Mouse (Mus musculus) induced T-regulatory cell, adult 2 months (primary cell): ENCODE measurements around the gene BC051019.

Experiments
- DNase-seq: peaks from one replicate; pipeline ENCODE4 v3.0.0-alpha.2; 2012; ENCODE audit warnings: low read depth

The BC051019 gene

DNA sequence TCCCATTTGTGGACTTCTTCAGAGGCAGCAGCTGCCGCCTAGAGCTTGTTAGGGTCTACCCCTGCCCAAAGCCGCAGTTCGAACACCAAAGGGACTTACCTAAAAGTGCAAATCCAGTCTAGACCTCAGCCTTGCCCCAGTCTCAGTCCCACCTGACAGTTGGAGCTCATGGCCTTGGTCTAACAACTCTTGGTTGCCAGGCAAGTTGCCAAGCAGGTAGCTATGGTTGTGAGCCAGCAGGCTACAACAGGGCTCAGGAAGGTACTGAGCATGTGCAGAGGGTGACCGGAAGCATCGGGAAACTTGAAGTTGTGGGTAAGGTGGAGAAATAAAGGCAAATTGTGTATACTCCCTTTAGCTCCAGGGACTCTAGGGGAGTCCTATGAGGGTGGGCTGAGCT is at the start of gene BC051019:
Gene BC051019 (minus strand): TSS at position 154 of the 400 bp plus-strand sequence.
- DNase-seq: no peak

DNA sequence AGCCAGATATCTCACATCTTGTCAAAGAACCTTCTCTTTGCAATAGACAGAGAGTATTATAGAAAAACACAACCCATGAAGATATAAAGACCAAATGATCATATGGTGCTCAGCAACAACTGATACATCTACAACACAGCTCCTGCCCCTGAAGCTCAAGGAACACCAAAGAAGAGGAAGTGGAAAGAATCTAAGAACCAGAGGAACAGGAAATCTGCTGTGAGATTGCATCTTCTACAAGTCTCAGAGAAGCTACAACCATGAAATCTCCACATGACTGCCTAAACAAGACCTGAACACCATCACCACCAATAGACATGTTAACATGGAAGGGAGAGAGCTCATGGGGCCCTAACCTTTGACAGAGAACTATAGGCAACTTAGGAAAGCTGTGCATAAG is 48.6 kb upstream of the BC051019 start:
- no peak for DNase-seq

DNA sequence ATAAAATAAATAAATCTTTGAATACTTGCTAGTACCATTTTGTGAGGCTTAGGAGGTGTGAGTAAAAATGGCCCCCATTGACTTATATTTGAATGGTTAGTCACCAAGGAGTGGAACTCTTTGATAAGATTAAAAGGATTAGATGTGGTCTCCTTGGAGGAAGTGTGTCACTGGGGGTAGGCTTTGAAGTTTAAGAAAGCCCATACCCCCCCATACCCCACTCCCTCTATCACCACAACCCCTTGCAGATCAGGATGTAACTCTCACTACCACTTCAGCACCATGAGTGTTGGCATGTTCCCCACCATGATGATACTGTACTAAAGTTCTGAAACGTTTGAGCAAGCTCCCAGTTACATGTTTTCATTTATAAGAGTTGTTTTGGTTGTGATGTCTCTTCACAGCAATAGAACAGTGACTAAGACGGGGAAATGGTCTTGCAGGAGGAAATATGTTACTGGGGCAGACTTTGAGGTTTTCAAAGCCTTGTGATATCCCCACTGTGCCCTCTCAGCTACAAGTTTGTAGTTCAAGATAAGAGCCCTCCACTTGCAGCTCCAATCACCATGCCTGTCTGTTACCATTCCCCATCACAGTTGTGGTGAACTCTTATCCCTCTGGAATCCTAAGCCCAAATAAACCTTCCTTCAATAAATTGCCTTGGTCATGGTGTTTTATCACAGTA is 45.2 kb upstream of the BC051019 start:
- no peak for DNase-seq

DNA sequence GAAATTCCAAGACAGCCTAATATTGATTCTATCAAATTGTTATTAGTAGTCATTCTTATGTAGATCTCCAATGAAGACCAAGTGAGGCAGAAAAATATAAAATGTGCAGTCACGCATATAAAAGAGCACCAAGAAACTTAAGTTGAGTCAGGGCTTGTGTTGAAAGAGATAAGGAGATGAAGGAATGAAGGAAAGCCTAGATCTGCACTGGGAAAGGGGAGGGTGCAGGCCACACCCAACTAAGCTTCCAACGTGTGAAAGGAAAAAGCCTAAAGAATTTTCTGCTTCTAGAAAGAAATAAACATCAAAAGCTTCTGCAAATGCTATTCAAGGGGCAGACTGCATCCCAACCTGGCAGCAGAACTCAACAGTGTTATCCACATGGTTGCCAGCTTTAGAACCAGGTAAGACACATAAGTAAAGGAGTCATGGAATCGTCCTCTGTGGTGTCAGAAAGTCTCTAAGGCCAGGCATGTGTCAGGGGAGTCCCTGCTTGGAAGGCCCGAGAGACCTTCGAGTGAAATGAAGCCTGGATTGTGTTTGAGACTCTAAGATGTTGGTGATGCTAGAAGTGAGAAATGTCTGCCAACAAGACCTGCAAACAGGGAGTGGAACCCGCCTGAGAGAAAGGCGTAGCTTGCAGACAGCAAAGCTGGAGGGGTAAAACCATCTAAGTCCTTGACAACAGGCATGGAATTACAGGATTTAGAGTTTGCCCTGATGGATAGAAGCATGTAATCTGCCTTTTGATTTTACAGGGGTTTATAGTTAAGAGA is 44.1 kb upstream of the BC051019 start:
- no peak for DNase-seq

DNA sequence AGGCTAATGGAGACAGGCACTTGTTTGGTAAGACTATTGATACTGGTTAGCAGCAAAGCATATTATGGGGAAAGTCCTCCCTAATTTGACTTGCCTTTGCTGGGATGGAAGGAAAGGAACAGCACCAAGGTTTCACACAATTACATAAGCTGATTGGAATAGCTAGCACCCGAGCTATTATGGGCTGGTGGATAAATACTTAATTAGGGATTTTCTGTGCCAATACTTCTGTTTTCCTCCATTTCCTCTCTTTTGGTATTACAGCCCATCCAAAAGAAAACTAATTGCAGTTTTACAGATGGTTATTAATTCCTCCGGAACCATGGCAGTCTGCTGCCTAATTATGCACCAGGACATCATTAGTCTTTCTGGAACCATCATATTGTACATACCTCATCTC is 40.4 kb upstream of the BC051019 start:
- no peak for DNase-seq

DNA sequence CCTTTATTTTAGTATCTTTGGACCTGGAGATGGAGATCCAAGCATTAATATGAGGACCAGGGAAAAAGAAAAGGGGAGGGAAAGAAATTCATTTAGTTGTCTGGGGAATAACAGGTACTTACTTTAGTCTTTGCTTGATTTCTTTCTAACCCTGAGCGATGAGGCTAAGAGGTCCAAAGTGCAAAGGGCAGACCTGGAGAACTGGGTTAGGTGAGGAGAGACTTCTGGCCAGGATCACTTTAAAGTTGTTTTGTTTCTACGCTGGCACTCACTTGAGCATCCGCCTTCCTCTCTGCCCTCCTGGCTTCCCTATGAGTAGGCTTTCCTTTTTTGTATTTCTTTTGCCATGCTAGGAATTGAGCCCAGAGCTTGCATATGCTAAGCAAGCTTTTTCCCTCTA is 32.6 kb upstream of the BC051019 start:
- DNase-seq: no peak

DNA sequence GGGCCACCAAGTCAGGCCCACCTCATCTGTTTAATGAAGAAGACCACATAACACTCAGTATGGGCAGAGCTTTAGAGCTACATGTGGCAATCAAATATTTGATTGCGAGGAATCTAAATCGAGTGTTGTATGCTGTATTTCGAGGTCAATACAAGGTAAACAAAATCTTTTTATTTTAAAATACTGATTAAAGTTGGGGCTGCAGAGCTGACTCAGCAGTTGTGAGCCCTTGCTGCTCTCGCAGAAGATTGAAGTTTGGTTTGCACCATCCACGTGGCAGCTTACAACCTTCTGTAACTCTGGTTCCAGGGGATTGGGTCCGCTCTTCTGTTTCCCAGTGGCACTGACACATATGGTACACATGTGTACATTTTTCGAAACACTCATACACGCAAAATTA is 30.4 kb upstream of the BC051019 start:
- no peak for DNase-seq

DNA sequence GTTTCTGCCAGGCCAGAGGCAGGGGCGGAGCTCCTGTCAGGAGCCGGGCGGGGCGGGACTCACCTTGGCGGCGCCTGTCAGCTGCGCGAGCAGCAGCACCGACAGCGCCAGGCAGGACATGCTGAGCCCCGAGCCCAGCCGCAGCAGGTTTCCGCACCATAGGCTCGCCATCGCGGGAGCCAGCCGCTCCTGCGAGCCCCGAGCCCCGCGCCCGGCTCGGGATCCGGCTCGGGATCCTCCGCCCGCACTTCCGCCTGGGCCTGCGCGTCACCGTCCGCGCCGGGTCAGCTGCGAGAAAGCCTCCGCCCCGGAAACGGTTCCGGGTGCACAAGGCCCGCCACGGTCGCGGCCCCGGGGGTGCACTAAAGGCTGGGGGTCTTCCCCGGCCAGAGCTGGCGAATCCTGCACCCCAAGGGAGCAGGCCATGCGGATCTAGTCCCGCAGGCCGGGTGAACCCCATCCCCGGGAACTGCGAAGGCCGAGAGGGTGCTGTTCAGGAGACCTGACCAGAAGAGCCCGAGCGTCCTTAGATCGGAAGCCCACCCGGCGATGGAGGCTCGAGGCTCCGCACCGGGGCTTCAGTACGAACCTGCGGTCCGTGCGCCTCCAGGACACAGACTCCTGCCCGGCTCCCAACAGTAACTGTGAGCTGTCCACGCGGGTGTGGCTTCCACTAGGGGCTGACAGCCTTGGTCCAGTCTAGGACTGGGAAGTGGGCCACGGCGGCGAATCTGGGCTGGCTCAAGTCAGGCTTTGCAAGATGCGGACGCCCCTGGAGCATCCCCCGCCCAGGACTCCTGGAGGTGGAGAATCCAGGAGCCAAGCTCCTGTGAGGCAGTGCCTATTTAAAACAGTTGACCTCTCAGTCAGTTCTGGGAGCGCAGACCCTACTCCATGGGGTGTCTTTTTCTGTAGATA is 28.6 kb upstream of the BC051019 start, which contains the start of gene Tmem9b:
Gene Tmem9b (minus strand): TSS at position 868 of the 918 bp plus-strand sequence.
- DNase-seq: peak; percentile 88

DNA sequence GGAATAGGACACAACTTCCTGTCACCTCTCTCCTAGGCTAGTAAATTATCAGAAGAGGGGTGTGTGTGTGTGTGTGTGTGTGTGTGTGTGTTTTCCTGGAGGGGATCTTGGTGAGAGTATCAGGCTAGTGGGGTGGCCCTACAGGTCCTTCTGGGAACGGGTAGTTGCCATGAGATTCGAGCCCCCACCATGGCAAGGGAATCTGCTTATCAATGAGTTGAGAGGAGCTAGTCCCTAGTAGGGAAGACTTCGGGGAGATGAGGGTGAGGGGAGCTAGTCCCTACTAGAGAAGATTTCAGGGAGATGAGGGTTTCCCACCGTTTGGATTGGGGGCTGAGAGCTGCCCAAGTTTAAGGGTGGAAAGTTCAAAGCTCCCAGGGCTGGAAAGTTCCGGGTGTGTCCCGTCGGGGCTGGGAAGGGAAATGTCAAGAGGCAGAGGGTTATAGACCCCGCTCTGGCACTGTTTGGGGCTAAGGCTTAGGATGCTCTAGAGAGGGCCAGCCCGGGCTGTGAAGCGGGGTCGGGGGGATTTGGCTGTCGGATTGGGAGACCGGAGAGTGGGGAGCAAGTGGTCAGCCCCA is 27.9 kb upstream of the BC051019 start:
- DNase-seq: no peak

DNA sequence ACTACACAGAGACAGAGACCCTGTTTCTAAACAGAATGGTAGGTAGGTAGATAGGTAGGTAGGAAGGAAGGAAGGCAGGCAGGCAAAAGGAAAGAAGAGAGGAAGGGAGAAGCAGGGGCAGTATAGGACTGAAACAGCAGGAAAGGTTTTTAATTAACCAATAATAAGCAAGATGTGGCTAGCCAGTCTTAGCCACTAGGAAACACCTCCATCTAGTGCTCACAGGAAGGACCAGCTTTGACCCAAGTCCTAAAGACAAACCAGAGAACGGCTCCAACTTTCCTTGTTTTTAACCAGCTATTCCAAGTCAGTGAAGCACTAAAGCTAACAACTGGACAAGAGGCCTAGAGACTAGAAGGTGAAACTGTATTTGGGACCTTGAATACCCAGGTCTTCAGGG is 24.1 kb upstream of the BC051019 start:
- no peak for DNase-seq

DNA sequence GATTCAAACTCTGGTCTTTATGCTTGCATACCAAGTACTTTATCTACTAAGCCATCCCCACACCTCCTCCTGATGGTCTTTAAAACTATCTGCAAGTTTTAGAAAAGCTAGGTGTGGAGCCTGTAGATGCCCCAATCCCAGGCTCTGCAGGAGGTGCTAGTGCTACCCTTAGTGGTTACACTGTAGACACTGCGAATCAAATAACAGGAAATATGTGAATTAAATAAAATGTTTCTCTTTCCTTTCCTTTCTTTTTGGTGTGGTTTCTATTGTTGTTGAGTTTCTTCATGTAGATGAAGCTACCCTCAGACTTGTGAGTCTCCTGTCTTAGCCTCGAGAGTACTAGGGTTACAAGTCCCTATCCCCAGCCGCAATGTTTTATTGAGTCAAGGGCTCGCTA is 18.1 kb upstream of the BC051019 start:
- peak; percentile 37 for DNase-seq

DNA sequence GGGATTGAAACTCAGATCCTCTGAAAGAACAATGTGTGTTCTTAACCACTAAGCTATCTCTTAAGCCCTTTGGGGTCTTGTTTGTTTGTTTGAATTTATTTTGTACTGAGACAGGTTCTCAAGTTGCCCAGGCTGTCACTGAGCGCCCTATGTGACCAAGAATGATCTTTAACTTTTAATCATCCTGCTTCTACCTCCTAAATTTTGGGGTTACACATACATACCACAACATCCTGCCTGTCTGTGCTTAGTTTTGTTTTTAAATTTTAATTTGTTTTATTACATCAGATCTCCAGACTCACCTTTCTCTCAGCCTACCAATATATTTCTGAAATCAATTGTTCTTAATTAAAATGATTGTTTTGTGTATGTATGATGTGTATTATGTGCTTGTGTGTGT is 17.4 kb upstream of the BC051019 start:
- peak; percentile 29 for DNase-seq

DNA sequence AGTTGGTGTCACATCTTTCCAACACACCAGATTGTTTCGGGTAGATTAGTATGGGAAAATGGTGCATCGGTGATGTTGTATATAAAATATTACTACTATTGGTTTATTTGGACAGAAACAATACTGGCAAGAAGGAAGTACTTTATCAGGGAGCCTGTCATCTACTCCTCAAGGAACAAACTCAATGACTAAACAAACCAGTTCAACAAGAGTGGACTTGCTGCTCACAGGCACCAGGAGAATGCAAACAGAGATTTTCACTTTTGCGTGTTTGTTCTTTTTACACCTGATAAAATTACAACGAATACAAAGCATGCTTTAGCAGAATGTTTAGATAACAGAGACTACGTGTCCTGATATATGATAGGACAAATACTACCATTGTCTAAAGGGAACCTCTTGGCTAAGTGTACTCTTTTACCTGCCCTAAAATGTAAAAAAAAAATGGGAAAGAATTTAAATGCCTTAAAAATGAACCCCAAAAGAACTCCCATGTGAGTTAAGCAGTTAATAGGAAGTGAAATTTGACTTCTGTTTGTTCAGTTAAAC is 16.2 kb upstream of the BC051019 start:
- DNase-seq: no peak

DNA sequence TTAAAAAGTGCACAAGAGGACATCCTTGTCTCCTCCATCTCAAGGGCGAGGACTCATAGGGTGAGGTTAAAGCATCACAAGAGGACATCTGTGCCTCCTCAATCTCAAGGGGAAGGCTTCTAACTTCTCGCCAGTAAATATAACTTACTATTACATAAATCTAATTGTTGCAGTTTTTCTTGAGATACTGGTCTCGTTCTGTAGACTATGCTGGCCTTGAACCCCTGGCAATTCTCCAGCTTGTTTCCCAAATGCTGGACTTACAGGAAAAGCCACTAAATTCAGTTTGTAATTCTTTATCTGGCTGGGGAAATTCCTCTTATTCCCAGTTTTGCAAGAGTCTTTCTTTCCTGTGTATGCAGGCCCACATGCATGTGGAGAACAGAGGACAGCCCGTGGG is 11.2 kb upstream of the BC051019 start:
- DNase-seq: no peak

DNA sequence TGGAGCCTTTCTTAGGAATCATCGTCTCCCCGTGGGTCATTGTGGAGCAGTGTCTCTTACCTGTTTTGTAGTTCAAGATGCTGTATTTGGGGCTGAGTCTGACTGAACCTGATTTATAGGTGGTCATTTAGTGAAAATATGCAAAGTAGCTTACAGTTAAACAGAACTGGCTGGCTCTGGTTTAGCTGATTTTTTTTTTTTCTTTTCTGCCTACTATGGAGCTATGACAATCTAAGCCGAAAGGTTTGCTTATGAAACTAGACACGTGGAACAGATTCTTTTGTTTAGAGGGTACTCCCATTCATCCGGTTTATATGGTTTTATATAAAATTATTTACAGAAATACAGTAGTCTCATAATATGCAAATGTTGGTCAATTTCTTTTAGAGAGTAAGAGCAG is 8.0 kb upstream of the BC051019 start, which contains the start of gene Ascl3:
Gene Ascl3 (minus strand): TSS at position 101 of the 400 bp plus-strand sequence.
- no peak for DNase-seq

DNA sequence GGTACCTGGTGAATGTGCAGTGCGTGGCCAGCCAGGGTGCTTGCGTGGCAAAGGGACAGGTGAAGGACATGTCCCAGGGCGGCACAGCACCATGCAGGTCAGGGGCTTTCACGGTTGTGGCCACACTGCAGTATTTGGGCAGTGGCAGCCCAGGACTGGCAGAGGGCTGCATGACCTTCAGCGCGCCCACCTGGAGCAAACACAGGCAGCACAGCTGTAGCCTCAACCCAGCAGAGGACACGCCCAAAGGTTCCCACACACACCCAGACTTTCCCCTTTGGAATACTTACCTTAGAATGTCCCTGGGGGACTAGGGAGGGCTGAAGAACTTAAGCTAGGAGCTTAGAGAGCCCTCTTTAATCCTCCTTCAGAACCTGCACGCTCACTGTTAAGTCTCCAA is 536 bp downstream of the BC051019 start:
- no peak for DNase-seq

DNA sequence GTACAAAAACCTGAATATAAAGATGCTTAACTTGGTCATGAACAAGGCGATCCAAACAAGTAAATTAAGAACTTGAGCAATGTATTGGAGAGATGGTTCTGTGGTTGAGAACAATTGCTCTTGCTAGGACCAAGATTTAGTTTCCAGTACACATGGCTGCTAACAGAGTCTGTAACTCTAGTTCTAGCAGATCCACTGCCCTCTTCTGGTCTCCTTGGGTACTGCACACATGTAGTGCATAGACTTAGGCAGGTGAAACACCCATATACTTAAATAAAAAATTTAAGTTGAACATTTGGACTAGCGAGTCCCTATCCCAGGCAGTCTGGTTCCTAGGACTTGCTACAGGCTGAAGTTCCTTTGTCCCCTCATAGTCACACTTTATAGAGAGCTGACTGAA is 1.0 kb downstream of the BC051019 start:
- peak; percentile 56 for DNase-seq

DNA sequence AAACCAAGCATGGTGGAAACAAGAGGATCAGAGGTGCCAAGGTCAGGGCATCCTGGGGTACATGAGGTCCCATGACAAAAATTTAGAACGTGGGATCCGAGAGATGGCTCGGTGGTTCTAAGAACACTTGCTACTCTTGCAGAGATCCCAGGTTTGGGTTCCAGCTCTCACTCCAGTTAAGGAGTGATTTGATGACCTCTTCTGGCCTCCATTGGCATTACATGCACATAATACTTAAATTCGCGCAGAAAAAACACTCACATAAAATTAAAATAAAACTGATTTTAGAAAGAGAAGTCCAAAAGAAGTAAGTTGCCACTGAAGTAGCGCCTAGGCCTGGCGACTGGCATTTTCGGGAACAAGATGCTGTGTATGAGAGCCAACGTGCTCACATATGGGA is 4.4 kb downstream of the BC051019 start:
- DNase-seq: peak; percentile 45

DNA sequence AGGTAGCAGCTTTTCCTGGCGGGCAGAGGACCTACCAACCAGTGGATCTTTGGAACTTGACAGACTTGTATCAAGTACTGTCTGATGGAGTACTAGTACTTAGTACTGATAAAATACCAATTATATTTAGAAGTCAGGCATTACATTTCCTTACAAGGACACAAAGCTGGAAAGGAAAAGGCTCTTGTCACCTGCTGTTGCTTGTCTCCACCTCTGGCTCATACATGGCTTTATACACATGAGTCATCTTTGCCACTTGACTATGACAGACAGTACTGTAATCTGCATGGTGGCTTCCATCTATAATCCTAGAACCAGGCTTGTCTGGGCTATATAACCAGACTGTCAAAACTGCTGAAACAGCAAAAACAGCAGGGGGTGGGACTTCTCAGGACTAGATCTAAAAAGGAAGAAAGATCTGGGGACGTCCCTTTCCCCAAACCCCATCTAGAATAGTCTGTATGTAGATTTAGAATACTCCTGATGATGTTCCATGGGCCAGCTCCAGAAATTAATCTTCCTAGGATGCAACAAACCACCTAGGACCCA is 10.1 kb downstream of the BC051019 start:
- no peak for DNase-seq

DNA sequence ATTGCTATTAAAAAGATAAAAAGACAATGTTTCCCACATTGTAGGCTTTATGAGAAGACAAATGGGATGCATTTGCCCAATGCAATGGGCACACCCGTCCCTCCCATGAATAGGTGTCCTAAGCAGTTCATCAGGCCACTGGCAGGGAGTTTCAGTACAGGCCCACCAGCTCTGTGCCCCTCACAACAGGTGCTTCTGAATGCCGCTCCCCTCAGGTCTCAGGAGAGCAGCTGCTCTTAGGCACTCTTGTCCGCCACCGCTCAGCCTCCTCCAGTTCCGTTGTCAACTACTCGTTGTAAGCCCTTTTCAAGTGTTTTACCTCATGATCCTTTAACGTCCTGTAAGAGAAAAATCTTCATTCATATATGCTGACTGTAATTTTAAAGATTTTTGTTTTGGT is 11.5 kb downstream of the BC051019 start:
- DNase-seq: no peak

DNA sequence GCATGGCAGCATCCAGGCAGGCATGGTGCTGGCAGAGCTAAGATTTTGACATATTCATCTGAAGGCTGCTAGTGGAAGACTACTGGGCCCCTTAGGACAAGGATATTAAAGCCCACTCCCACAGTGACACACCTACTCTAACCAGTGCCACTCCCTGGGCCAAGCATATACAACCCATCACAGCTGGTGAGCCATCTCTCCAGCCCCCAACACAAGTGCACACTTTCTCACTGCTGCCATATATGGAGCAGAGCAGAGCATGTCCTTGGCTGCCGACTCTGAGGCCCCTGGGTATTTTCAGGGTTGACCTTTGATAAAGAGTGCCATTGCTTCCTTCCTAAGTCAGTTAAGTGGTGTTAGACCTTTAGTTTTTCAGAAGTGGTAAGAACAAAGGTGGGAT is 13.6 kb downstream of the BC051019 start:
- no peak for DNase-seq
